Mouse (Mus musculus) subcutaneous adipose tissue, adult 2 months (tissue): ENCODE data around the gene Hs6st1. TPM values are rescaled to one million over a fixed set of nuclear protein-coding genes. Genes with fewer than 3 reads are reported as not detected.

ENCODE experiments used
- polyA plus RNA-seq: library from polyadenylated mRNA; depleted of rRNA; stranded (reverse); fragments of >200 nt; gene quantifications from 2 replicates; pipeline ENCODE4 v1.2.3, GENCODE M21; 2012; ENCODE audit warnings: low replicate concordance; rRNA removed

The Hs6st1 gene
- 17.7 and 52.2 TPM in 2 replicates for polyA plus RNA-seq

DNA sequence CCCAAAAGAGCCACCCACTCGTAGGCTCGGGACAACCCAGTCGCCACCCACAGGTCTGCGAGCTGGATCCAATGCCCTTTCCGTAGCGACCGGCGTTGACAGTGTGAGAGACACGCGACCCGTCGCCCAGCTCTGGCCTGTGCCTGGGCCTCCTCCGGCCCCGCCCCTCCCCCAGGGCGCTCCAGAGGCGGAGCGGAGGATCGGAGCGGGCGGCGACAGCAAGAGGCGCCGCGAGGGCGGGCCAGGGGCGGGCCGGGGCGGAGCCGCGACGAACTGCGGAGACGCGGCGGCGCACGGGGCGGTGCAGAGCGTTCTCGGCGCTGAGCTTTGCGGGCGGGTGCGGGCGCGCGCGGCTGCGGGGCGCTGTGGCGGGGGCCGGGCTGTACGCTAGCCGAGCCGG is at the start of gene Hs6st1:
Hs6st1 (plus strand) TSS at position 325 of the 400 bp plus-strand sequence.

Other genes with a start within 250 kb of the Hs6st1 start
- 13.9 and 29.1 TPM in 2 replicates for gene Uggt1, start 176.3 kb downstream of the Hs6st1 start, polyA plus RNA-seq
- 11.8 and 14.1 TPM in 2 replicates for gene Neurl3, start 206.3 kb downstream of the Hs6st1 start, polyA plus RNA-seq
- gene Arid5a, start 239.3 kb downstream of the Hs6st1 start, polyA plus RNA-seq, result 10.3 and 10.8 TPM in 2 replicates